Mouse (Mus musculus) stomach, adult 2 months (tissue): ENCODE data around the gene Gm5447. TPM values are rescaled to one million over a fixed set of nuclear protein-coding genes. Genes with fewer than 3 reads are reported as not detected.

Source experiments
- polyA plus RNA-seq: library from polyadenylated mRNA; depleted of rRNA; stranded (reverse); fragments of >200 nt; gene quantifications from 2 replicates; pipeline ENCODE4 v1.2.3, GENCODE M21; 2012; rRNA removed

Gene Gm5447
- not detected in 2 replicates for polyA plus RNA-seq

DNA sequence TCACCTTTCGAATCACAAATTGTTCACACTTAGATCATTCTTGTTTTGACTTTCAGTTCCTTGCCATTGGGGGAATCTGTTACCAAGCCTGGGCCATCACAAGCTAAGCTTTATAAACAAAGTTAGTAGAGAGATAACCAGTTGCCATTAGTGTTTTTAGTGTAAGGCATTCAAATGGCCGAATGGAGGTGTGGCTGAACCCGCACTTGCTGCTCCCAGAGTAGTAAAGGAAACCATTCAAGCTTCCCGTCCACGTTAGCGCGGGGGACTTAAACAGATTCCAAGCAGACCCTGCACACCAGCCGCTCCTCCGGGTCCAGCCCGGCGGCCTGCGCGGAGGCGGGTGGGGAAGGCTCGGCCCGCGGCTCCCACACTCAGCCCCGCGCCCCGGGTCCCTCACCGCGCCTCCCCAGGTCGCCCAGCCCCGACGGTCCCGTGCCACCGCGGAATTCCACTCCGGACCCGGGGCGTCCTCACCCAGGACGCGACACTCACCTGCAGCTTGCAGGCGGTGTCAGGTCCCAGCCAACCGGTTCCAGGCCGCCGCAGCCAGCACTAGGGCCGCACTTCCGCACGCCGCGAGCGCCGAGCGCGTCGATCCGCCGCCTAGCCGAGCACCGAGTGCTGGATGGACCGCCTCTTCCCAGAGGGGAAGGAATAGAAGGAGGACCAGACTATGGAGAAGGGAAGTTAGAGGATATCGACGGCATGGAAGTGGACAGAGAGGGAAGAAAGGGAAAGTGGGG, at the start of gene Gm5447, which contains the start of gene Exoc2:
Gm5447 (plus strand) TSS at position 704 of the 746 bp plus-strand sequence.
Exoc2 (minus strand) TSS at position 593 of the 746 bp plus-strand sequence.

DNA sequence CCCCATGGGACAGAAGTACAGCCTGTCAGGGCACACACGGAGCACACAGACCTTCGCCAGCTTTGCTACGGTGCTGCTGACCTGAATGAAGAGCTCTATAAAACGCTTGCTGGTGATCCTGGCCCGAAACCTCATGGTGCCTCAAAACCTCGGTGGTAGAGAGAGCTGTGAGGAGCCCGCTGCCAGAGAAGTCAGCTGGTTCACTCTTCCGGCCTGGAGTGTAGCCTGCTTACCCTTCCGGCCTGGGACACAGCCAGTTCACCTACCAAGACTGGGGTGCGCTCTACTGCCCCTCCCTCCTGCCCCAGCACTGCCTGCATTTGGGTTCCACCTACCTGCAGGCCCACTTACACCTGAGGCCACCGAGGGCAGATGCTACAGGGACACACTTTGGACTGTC, 26.5 kb upstream of the Gm5447 start, which contains the start of gene Hus1b:
Hus1b (minus strand) TSS at position 220 of the 400 bp plus-strand sequence.

Other genes with a start within 250 kb of the Gm5447 start
- gene Irf4, start 225.0 kb upstream of the Gm5447 start, polyA plus RNA-seq, result 0.17 and 0.36 TPM in 2 replicates
- gene Hus1b, start 26.4 kb upstream of the Gm5447 start, polyA plus RNA-seq, result 0.13 TPM in 1 of 2 replicates, not detected in the other
- 1.8 and 2.4 TPM in 2 replicates for gene Exoc2, start 111 bp upstream of the Gm5447 start, polyA plus RNA-seq